Mouse (Mus musculus) myocyte (in vitro differentiated cells): ENCODE measurements around the gene Ola1.

Experiments
- E2F4 ChIP-seq: IDR thresholded peaks from one replicate; pipeline ENCODE4 v1.6.1; 2011; ENCODE audit warnings: mild to moderate bottlenecking, control low read depth, moderate library complexity; ENCODE audit not compliant: insufficient read depth
- MAX ChIP-seq: IDR thresholded peaks from one replicate; pipeline ENCODE4 v1.6.1; 2011; ENCODE audit warnings: low read depth, mild to moderate bottlenecking, control low read depth
- MYOD1 ChIP-seq, 3 experiments: IDR thresholded peaks; one replicate each; pipeline ENCODE4 v1.6.1; 2011; ENCODE audit warnings: control low read depth in 2 of 3, low read depth in 2 of 3, mild to moderate bottlenecking in 2 of 3, moderate library complexity in 1 of 3; ENCODE audit not compliant: insufficient read length in 2 of 3, control insufficient read depth in 1 of 3
- MYOG ChIP-seq, 3 experiments: IDR thresholded peaks; one replicate each; pipeline ENCODE4 v1.6.1; 2011; ENCODE audit warnings: control low read depth in 2 of 3, low read depth in 2 of 3, mild to moderate bottlenecking in 2 of 3; ENCODE audit not compliant: insufficient read length in 2 of 3, control insufficient read depth in 1 of 3, insufficient read depth in 1 of 3
- POLR2A ChIP-seq: IDR thresholded peaks from one replicate; pipeline ENCODE4 v1.6.1; 2011; ENCODE audit warnings: low read depth, mild to moderate bottlenecking, control low read depth, moderate library complexity; ENCODE audit not compliant: insufficient read length
- POLR2AphosphoS2 ChIP-seq: IDR thresholded peaks from one replicate; pipeline ENCODE4 v1.6.1; 2011; ENCODE audit warnings: low read depth, control low read depth; ENCODE audit not compliant: insufficient read length
- REST ChIP-seq: IDR thresholded peaks from one replicate; pipeline ENCODE4 v1.6.1; 2011; ENCODE audit warnings: mild to moderate bottlenecking, control low read depth, moderate library complexity; ENCODE audit not compliant: insufficient read depth, insufficient read length
- SRF ChIP-seq: IDR thresholded peaks from one replicate; pipeline ENCODE4 v1.6.1; 2011; ENCODE audit warnings: low read depth; ENCODE audit not compliant: control insufficient read depth, insufficient read length
- TCF12 ChIP-seq: IDR thresholded peaks from one replicate; pipeline ENCODE4 v1.6.1; 2011; ENCODE audit warnings: mild to moderate bottlenecking, control low read depth; ENCODE audit not compliant: poor library complexity, insufficient read depth, severe bottlenecking
- TCF3 ChIP-seq: IDR thresholded peaks from one replicate; pipeline ENCODE4 v1.6.1; 2011; ENCODE audit warnings: low read depth, control low read depth; ENCODE audit not compliant: insufficient read length
- USF1 ChIP-seq: IDR thresholded peaks from one replicate; pipeline ENCODE4 v1.6.1; 2011; ENCODE audit warnings: low read depth, mild to moderate bottlenecking, control low read depth, moderate library complexity

- TF ChIP-seq POLR2A: no peak
- TF ChIP-seq MAX: no peak
- TF ChIP-seq MYOG (IDR thresholded peaks at IDR 0.05; ENCODE audit: control insufficient read depth in 1 of 3, insufficient read depth in 1 of 3, insufficient read length in 2 of 3, low read depth in 2 of 3): no peak
- TF ChIP-seq TCF3: no peak
- no peak for TF ChIP-seq E2F4
- TF ChIP-seq USF1: no peak
- no peak for TF ChIP-seq MYOD1 (IDR thresholded peaks at IDR 0.05; ENCODE audit: control insufficient read depth in 1 of 3, insufficient read length in 2 of 3, low read depth in 2 of 3)
- TF ChIP-seq POLR2AphosphoS2: no peak
- no peak for TF ChIP-seq SRF
- no peak for TF ChIP-seq TCF12
- TF ChIP-seq REST: no peak
Measured at GRCm38 (mm10) chr2:73157202-73157601, 61.5 kb downstream of the Ola1 start.
